Mouse (Mus musculus): ENCODE data around the gene 6430548M08Rik. TPM values are rescaled to one million over a fixed set of nuclear protein-coding genes. Genes with fewer than 3 reads are reported as not detected.

6430548M08Rik gene
- polyA plus RNA-seq, 1 experiment from 2014 or later, result 3.3 TPM

DNA sequence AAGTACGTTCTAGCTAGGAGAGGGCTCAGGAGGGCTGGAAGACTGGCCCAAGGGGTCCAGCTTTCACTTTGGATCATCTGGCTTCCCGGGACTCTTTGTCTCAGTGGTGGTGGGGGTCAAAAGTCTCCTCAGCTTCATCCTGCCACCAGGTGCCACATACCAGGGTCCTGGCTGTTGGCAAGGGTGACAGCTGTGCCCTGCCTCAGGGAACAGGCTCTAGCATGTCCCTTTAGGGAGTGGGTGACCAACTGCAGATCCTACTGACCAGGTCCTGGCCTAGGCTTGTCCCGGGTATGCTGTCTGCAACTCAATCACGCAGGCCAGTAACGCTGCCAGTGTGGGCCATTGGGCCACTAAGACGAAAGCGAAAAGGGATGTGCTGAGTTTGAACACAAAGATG is 98.6 kb downstream of the 6430548M08Rik start:
- peaks cover 66% of the 10 kb centered on the region for H3K4me1 ChIP-seq
- no peak overlapping the region for H3K27ac ChIP-seq
- no peak overlapping the region for H3K4me2 ChIP-seq (replicated peaks)
- H3K9me3 ChIP-seq, result no peaks in the 10 kb centered on the region
- ATAC-seq (ENCODE audit: low FRiP score, low read depth), result no peak
- no peaks in the 10 kb centered on the region for H3K27me3 ChIP-seq
- no peak overlapping the region for H3K9ac ChIP-seq
- WGBS, result 82% methylated on average over 7 of the region's 7 CpGs
- no peaks in the 10 kb centered on the region for H3K36me3 ChIP-seq
- H3K4me3 ChIP-seq, result no peak overlapping the region

GRCm38 (mm10) chr8:120213229-120213628 is 99.3 kb downstream of the 6430548M08Rik start:
- Histone ChIP-seq H3K4me3 (no peak overlapping the region), H3K4me1 (peaks cover 66% of the 10 kb centered on the region), H3K27me3 (no peaks in the 10 kb centered on the region), H3K9ac (no peak overlapping the region), H3K36me3 (no peaks in the 10 kb centered on the region), H3K9me3 (no peaks in the 10 kb centered on the region), H3K4me2 (replicated peaks) (no peak overlapping the region), H3K27ac (no peak overlapping the region)
- 96% methylated on average over 3 of the region's 3 CpGs for WGBS
- ATAC-seq (ENCODE audit: low FRiP score, low read depth), result no peak

DNA sequence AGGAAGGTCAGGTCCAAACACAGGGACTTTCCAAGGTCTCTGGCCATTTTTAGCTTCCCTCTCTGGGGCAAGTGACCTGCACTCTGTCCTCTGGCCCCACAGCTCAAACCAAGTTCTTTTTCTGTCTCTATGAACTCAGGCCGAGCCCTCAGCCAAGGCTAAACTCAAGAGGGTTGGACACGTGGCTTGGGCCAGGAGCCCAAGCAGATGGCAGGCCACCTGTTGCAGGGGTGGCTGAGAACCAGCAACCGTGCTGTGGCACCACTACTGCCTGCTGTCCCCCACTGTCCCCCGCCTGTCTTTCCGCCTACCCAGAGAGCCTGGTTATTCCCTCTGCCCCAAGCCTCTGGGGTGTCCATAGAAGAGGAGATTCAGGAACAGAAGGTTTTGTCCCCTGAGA is 100.0 kb downstream of the 6430548M08Rik start:
- Histone ChIP-seq H3K27me3 (no peaks in the 10 kb centered on the region), H3K9me3 (no peaks in the 10 kb centered on the region), H3K4me3 (no peak overlapping the region), H3K36me3 (no peaks in the 10 kb centered on the region), H3K9ac (no peak overlapping the region), H3K4me1 (peaks cover 69% of the 10 kb centered on the region), H3K27ac (no peak overlapping the region), H3K4me2 (replicated peaks) (no peak overlapping the region)
- ATAC-seq (ENCODE audit: low FRiP score, low read depth), result no peak
- 66% methylated on average over 5 of the region's 5 CpGs for WGBS

Other genes starting within 250 kb of the 6430548M08Rik start
- gene Usp10, start 203.8 kb upstream of the 6430548M08Rik start, polyA plus RNA-seq (2015; fragmentation: Nextera tagmentation; extraction: Ambion mirVana), result 142 and 145 TPM in 2 replicates
- 3.2 and 7.1 TPM in 2 replicates for gene Gm20388, start 203.3 kb upstream of the 6430548M08Rik start, polyA plus RNA-seq (2015; fragmentation: Nextera tagmentation; extraction: Ambion mirVana)
- 7.1 and 8.9 TPM in 2 replicates for gene Crispld2, start 121.7 kb upstream of the 6430548M08Rik start, polyA plus RNA-seq (2015; fragmentation: Nextera tagmentation; extraction: Ambion mirVana)
- 31.6 and 32.8 TPM in 2 replicates for gene Zdhhc7, start 12.7 kb upstream of the 6430548M08Rik start, polyA plus RNA-seq (2015; fragmentation: Nextera tagmentation; extraction: Ambion mirVana)
- not detected in 2 replicates for gene Fam92b, start 63.3 kb downstream of the 6430548M08Rik start, polyA plus RNA-seq (2015; fragmentation: Nextera tagmentation; extraction: Ambion mirVana)
- 6.9 and 7.1 TPM in 2 replicates for gene Gse1, start 114.3 kb downstream of the 6430548M08Rik start, polyA plus RNA-seq (2015; fragmentation: Nextera tagmentation; extraction: Ambion mirVana)

Data from limb, embryonic 13.5 days (tissue).